Mouse (Mus musculus) left cerebral cortex, postnatal 36 days (tissue): ENCODE measurements around the gene Slco2b1. TPM values are rescaled to one million over a fixed set of nuclear protein-coding genes. Genes with fewer than 3 reads are reported as not detected.
A peak's percentile ranks its signal among the peaks of the same experiment; 100 is the strongest.
"Not testable (repeated sequence)": the region's sequence is repeated elsewhere in the genome, so short reads cannot be mapped to it uniquely, and the experiment has no call there.

ENCODE experiments used
- DNase-seq, 2 experiments: peaks; one replicate each; pipeline ENCODE4 v3.0.0; 2021 to 2022; ENCODE audit warnings: low spot score in 2 of 2, mixed read lengths in 1 of 2
- intact Hi-C: fragments of 180-260 bp; cut with DNase I; formaldehyde crosslinking; loops from one replicate; pipeline ENCODE4 v1.15.1; 2025
- total RNA-seq, 2 experiments: library from RNA; stranded (reverse); gene quantifications; 2 replicates each; pipeline ENCODE4 v1.2.3; 2021

Slco2b1 gene
- 10 to 100 TPM; 11.7 to 14.2 TPM for total RNA-seq

DNA sequence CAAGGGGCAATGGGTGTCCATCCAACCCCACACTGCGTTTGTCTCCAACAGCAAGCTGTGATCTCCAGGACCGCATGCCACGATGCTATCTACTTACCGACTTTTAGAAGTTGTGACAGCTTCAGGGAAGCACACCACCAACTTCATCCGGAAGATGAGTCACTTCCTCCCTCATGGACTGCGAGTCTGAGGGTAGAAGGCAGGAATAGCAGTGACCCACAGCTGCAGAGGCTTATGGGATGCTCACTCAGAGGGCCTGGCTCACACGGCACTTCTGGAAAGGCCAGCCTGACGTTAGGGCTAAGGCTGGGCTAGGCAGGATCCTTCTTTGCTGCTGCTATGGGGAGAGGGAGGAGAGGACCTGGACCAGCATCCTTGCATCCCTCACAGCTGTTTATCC is at the start of gene Slco2b1:
Slco2b1 (minus strand) TSS at position 175 of the 400 bp plus-strand sequence.
- intact Hi-C loops, result loop anchor here (5.0 kb wide), 2 partner anchors 54 to 86 kb away; no protein-coding TSS in a partner anchor
- no peak for DNase-seq

DNA sequence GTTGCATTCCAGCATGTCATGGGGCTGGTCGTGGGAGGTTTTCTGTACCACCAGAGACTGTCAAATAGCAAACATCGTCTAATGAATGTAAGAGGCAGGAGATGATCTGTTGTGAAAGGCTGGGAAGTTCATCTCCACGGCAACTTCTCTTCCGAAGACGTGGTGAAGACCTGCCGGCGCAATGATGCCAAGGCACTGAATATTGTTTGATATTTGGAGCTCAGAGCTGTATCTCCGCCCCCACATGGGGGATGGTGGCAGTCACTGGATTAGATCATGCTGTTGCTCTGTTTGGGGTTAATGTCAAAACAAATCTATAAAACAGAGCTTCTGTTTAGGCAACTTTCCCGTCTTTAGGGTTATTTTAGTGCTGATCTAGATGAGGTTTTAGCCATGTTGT is 28.1 kb upstream of the Slco2b1 start:
- intact Hi-C loops, result no loop called here
- DNase-seq, result no peak

DNA sequence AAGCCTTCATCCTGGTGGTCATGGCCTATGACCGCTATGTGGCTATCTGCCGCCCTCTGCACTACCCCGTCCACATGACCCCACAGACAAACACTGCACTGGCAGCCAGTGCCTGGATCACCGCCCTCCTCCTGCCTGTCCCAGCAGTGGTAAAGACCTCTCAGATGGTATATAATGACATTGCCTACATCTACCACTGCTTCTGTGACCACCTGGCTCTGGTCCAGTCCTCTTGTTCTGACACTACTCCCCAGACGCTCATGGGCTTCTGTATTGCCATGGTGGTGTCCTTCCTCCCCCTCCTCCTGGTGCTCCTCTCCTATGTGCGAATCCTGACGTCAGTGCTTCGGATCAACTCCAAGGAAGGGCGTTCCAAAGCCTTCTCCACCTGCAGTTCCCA is 24.4 kb upstream of the Slco2b1 start:
- DNase-seq, intact Hi-C loops: not testable (repeated sequence)

DNA sequence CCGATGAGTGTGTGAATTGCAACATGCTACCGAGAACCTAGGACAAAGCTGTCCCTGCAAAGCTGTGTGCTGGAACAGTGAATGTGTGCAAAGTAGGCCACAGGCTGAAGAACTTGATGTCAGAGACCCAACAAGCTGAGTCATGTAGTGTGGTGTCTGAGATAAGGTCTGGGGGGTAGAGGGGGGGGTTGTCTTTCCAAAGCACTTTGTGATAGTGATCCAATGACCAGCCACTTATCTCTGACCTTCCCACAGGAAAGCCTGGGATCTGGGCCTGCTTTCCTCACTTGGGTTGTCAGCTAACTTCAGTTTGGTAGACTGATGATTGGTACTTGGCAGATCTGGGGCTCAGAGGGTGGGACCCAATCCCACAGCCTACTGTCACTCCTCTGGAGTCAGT is 23.5 kb upstream of the Slco2b1 start:
- no peak for DNase-seq
- intact Hi-C loops, result no loop called here

DNA sequence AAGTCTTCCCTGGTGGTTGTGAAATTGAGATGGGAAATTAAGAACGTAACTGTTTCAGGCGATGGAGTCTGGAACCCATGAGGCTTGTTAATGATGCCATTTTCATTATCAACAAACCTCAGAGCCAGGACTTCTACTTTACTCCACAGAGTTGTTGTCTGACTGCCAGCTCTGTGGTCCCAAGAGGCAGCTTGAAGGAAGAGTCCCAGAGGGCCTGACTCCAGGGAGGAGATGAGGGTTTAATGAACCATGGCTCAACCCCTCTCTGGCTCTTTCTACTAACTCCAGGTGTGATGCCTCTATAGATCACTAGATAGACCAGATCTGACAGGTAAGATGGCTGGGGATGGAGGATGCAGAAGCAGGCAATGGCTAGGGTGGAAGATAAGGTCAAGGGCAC is 18.8 kb upstream of the Slco2b1 start, which contains the start of gene Olfr520:
Olfr520 (plus strand) TSS at position 301 of the 400 bp plus-strand sequence.
- intact Hi-C loops, result no loop called here

DNA sequence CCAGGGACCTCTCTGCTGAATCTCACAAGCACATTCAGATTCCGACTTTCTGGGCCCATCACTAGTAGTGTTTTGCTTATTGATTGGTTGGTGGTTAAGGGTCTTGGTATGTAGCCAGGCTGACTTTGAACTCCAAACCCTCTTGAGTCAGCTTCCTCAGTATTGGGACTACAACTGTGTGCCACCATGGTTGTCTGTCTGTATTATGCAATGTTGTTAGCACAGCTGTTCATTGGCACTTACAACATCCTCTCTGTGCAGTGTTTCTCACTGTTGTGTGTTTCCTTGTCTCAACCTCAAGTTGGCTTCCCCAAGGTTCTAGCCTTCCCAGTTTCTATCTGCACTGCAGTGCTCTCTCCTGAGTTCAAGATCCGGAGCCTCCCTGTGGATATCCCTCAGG is 5.4 kb upstream of the Slco2b1 start:
- intact Hi-C loops, result no loop called here
- no peak for DNase-seq

More for the DNA sequence above, 18.8 kb upstream of the Slco2b1 start, which contains the start of gene Olfr520:
- DNase-seq, result no peak

DNA sequence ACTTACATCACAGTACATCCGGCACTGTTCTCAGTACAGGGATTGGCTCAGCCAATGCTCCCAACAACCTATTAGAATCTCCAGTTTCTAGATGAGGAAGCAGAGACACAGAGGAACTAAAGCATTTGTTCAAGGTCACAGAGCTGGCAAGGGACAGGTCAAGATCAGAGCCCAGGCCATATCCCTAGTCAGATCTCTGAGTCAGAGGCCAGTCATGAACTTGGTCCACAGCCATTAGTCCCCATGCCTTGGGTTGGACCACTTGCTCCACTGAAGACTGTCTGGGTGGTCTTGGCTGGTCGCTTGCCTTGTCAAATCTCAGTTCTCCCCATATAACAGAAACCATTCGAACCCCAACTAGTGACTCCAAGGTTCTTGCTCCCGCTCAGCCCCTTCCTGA is 1.3 kb upstream of the Slco2b1 start:
- intact Hi-C loops, result loop anchor here (5.0 kb wide), 2 partner anchors 55 to 85 kb away; no protein-coding TSS in a partner anchor
- no peak for DNase-seq

DNA sequence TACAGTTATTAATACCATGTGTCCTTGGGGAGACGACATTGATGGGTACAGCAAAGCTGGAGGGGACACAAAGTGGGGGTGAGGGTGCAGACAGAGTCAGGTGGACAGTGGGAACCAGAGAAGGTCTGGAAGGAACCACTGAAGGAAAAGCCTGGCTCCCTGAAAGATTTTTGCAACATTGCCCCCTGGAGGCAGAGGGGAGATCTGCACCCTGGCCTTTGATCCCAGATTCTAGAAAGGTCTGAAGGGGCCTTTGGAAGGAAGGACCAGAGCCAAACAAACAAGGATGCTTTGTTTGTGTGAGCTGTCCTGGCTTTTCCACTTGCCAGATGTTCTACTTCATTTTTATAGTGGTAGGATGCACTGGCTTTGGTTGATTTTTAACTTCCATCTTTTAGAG is 664 bp downstream of the Slco2b1 start:
- intact Hi-C loops, result loop anchor here (5.0 kb wide), 2 partner anchors 53 to 87 kb away; no protein-coding TSS in a partner anchor

DNA sequence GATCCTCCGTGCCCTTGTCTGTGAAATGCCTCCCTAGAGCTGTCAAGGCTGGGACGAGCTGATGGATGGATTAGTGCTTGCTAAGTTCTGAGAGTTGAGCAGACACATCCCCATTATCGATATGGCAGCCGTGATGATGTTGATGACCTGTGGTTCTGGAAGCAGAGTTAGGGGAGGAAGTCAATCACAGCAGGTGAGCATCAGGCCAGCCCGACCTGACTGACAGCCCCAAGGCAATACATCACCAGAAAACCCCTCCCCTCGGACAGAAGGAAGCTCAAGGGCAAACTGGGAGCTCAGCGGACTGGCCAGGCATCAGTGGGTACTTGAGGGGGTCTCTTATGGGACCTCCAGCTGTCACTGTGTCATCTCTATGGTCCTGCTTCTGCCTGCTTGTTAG is 1.1 kb downstream of the Slco2b1 start:
- intact Hi-C loops, result loop anchor here (2.0 to 5.0 kb wide), 4 partner anchors 38 to 87 kb away; no protein-coding TSS in a partner anchor

More for the DNA sequence above, 664 bp downstream of the Slco2b1 start:
- DNase-seq, result peak; percentile 35 to 38

DNA sequence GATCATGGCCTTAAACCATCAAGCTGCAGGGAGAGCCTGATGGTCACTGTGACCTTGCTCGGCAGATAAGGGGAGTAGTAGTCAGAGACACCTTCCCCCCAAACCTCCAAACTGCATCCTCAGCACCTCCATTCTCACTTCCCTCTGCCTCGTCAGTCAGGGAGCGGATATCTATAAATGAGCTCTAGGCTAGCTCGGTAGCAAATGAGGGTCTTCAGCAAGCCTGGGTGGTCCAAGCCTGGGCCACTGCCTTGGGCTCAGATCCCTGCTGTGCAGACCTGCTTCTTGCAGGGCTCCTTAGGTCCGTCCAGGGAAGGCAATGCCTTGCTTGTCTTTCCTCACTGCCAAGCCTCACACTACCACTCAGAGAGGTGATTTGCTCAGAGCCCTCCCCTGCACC is 2.4 kb downstream of the Slco2b1 start:
- no peak for DNase-seq
- intact Hi-C loops, result loop anchor here (2.0 to 5.0 kb wide), 2 partner anchors 36 to 80 kb away; no protein-coding TSS in a partner anchor

More for the DNA sequence above, 1.1 kb downstream of the Slco2b1 start:
- no peak for DNase-seq

DNA sequence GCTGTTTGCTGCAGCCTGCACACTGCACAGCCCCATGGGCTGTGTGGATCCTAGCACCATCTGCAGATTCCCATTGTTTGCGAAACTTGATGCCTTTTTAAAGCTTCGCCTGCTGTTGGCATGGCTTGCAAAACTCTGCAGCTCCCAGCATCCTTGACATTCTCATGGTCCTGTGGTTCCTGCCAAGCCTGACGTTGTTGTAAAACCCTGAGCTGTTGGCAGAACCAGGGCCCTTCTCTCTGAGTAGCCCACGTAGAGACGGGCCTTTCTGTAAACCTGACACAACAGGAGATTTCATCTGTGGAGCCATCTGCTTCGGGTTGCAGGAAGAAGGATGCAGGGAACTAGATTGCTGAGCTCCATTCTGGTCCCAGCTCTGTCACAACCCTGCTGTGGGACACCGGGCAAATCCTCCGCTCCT is 2.8 kb downstream of the Slco2b1 start:
- intact Hi-C loops, result loop anchor here (2.0 to 5.0 kb wide), 2 partner anchors 36 to 80 kb away; no protein-coding TSS in a partner anchor

DNA sequence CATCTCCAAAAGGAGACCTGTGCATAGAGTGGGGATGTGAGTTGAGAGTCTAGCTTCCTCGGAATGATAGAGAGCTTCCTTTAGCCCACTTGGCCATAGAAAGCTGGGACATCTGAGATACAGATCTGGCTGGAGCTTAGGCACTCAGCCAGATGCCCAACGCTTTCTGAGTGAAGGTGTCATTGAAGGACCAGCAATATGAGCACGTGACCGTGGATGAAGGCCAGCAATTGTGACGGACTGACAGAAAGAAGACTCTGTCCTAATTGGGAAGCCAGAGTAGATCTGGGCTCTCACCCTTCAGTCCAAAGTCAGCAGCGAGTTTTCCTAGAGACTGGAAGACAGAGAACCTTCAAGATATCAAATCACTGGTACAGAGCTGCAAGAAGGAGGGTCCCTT is 3.5 kb downstream of the Slco2b1 start:
- DNase-seq, result no peak
- intact Hi-C loops, result loop anchor here (2.0 to 5.0 kb wide), 2 partner anchors 35 to 79 kb away; no protein-coding TSS in a partner anchor

More for the DNA sequence above, 2.8 kb downstream of the Slco2b1 start:
- DNase-seq, result peak; percentile 70 to 77

DNA sequence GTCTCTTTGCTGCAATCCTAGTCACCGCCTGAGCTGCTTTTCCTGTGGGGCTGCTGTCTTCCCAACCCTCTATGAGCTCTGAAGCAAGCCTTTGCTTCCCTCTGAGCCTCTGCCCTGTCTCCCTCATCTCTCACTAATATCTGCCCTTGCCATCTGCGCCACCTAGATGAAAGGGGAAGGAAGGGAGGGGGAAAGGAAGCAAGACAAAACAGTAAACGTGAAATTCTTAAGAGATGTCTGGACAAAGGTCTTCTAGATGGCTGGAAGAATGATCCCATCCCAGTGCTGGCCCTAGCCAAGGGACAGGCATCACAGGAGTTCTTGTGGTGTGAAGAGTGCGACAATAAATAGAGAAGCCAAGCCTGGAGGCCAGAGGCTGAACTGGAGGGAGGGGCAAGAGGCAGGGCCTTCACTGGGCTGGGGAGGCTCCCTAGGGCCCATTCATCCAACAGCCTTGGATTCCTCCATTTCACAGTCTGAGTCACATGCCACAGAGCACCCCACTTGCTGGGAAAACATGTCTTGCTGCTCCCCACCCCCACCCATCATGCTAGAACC is 4.0 kb downstream of the Slco2b1 start:
- DNase-seq, result no peak
- intact Hi-C loops, result loop anchor here (5.0 kb wide), 1 partner anchor 35 kb away; no protein-coding TSS in a partner anchor

DNA sequence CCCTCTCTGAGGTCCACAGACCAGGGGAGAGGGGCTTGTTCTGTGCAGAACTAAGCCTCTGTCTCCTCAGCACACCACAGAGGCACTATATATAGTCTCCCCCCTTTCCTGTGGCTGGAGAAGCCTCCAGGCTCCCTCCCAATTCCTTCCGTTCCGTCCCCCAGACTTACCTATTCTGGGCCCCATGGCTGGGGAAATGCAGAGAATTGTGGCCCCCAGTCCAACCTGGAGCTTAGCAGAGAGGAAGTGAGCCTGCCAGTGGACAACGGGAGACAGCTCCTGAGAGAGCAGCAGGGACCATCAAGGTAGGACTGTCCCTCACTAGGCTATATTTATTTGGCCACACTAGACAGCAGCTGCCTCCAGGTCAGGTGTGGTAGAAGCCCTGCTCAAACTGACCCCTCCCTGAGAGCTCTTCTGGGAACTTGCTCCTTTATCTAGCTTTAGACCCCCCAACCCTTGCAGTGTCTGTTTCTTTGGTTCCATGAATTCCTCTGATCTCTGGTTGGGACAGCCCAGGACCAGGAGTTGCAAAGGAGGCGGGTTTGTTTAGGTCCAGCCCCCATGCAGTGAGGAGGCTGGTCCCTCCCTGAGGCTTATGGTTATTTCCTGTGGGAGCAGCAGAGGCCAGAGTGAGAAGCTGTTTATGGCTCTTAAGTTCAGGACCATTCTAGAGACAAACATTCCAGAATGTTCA is 4.7 kb downstream of the Slco2b1 start:
- intact Hi-C loops, result loop anchor here (5.0 kb wide), 1 partner anchor 34 kb away; no protein-coding TSS in a partner anchor
- DNase-seq, result no peak

DNA sequence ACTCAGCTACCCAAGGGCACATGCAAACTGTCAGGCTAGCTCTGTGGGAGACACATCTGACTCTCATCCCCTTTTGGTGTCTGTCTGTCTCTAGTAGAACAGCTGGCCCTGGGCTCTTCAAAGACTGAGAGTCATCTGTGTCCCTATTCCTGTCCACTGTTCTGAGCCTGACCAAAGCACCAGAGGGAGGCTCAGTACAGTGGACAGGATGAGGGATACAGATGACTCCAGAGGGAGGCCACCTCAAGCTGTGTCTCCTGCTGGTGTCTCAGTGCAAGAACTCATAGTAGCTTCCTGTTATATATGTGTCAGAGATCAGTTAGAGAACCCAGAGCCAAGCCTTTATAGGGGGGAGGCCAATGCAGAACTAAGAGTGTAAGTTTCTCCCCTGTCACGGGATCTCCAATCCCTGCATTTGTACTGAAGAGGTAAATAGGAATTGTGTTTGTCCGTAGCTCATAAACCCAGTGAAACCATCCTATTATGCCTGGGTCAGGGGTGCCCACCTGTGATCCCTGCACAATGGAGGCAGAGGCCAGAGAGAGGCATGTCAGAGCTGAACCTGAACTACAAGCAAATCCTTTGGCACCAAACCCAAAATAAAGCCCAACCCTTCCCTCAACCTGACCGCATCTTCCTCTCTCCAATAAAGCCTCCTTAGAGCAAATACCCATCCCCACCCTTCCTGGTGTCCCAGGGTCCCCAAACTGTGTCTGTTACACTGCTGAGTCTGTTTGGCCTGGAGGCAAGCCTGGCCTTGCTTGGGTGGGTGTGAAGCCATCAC is 6.2 kb downstream of the Slco2b1 start:
- no peak for DNase-seq

DNA sequence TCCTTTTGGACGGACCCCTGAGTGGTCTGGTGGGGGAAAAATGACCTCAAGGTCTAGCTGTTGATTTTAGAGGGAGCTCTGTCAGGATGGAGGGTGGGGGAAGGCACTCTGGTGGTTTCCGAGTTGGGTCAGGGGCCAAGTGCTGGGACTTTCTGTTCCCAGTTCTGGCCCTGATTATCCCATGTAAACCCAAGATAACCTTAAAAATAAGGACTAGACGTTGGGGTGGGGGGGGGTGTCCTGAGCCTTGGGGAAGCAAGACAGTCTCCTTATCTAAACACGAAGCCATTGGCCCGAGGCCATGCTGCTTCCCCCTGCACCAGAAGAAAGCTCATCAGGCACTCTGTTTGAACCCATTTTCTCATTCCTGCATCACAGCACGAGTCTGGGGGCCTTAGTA is 8.9 kb downstream of the Slco2b1 start:
- no peak for DNase-seq
- intact Hi-C loops, result no loop called here

More for the DNA sequence above, 6.2 kb downstream of the Slco2b1 start:
- intact Hi-C loops, result loop anchor here (5.0 kb wide), 1 partner anchor 33 kb away; no protein-coding TSS in a partner anchor

DNA sequence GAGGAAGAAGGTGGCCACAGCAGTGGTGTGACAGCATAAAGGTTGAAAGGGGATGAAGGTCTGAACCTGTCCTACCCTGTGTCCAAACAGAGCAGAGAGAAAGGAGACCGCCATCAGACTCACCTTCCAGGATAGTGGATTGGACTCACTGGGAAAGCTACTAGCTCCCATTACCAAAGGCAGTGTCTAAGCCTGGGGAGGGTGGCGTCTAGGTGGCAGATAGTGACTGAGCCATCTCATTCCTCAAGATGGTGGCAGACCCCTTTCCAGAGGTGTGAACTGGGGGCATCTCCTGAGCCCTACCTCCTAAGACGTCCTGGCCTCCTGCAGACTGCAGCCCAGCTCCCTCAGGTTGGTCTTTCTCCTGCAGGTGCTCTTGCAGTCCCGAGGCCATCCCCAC is 10.5 kb downstream of the Slco2b1 start:
- intact Hi-C loops, result no loop called here

DNA sequence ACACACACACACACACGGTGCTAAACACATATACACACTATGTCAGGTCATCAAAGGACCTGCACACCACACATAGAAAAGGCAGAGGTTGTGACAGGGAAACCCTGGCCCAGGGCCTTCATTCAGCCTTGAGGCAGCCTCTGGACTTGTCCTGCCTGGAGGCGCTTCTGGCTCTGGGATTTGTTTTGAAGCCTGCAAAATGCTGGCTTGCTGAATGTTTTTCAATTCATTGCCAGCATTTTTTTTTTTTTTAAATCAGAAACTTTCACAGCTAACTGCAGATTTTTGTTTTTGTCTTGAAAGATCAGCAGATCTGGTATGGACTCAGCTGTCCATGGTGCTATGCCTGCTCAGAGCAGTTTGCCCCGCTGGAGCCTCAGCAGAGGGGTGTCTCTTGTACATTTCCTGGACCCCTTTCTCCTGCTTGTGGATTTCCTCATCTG is 11.4 kb downstream of the Slco2b1 start:
- intact Hi-C loops, result no loop called here
- no peak for DNase-seq

More for the DNA sequence above, 10.5 kb downstream of the Slco2b1 start:
- no peak for DNase-seq

DNA sequence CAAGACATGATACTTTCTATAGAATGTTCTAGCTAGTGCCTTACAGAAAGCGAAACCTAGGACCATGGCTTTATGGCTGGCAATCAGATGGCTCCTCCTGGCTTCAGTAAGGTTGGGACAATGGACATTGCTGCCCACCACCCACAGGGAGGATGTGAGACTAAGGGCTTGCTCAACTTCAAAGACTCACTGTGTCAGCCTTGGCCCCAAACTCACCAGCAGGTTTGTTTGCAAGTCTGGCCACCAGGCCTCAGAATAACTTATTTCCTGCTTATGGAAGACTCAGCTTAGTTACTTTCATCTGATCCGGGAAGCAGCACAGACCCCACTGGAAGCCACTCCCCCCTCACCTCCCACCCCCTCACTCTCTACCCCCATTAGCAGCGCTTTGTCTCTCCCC is 12.0 kb downstream of the Slco2b1 start:
- DNase-seq, result no peak
- intact Hi-C loops, result no loop called here

DNA sequence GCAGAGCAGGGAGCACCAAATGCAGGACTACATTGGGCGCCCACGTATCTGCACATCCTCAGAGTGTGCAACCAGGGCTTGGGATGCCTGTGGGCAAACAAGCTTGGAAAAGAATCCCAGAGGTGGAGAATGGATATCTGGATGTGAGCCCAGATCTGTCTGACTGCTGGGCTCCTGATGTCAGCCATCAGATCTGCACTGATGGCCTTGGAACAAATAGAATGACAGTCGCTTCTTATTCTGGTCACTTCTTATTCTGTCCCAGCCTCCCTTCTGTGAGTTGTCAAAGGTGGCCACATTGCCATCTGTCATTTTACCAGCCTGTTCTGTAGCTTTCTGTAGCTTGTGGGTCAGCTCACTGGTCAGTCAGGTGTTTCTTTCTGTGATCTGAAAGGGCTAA is 12.6 kb downstream of the Slco2b1 start:
- no peak for DNase-seq
- intact Hi-C loops, result no loop called here
